Mouse (Mus musculus) thymus, adult 2 months (tissue): ENCODE measurements around the gene Abl2.

ENCODE experiments used
- CTCF ChIP-seq: fragments of 200-500 bp; IDR thresholded peaks from 2 replicates; pipeline ENCODE4 v1.5.1; 2012; ENCODE audit warnings: mild to moderate bottlenecking, control low read depth, low read length, moderate library complexity, borderline replicate concordance; ENCODE audit not compliant: control insufficient read depth, poor library complexity, insufficient read depth; ENCODE audit errors: extremely low read depth
- POLR2A ChIP-seq: fragments of 200-500 bp; IDR thresholded peaks from 2 replicates; pipeline ENCODE4 v1.6.1; 2012; ENCODE audit warnings: mild to moderate bottlenecking, low read length, control low read depth, moderate library complexity; ENCODE audit not compliant: control insufficient read depth, poor library complexity, insufficient read depth; ENCODE audit errors: extremely low read depth

DNA sequence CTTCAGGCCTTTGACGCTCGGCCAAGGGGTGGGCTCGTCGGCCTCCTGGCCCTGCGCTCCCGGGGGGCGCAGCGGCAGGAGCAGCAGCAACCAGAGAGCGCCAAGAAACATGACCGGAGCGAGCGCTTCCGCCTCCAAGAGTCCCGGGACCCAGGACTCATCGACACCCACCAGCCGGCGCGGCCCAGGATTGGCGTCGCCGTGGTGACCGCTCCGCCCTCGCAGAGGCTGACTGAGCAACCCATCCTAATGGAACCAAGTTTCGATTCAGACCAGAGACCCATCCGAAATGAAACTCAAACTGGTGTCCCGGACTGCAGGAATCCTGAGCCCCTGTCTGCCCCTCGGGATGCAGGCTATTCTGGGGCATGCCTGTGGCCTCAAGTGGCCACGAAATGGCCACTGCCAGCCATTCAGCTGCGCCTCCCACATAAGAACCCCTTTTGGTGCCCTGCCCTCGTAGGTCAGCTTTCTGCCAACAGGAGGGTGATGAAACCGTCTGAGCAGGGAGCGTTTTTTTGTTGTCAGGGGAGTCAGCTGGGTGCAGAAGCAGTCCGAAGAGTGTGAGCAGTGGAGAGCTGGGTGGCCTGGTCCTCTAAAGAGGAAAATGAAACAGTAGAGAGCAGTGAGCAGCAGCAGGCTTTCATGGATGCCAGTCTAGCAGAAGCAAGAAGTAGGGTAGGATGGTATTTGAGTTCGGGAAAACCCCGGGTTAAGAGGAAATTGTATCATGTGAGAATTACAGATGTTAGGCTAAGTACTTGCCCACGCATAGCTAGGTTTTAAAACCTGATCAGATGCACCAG is 115.8 kb downstream of the Abl2 start, which contains the start of gene Tor3a:
- no peak for TF ChIP-seq CTCF
- TF ChIP-seq POLR2A = 0 out of 2 replicates have a peak, but pooled peaks have one; percentile 29
